Mouse (Mus musculus) 3T3-L1 (cell line): ENCODE measurements at regions not wholly inside any gene's neighbourhood (a gene's known extent, or its start where the extent isn't known, plus 50 kb on each side); places are given as distances from the start of the nearest gene placed in this dataset.
A peak's percentile ranks its signal among the peaks of the same experiment; 100 is the strongest.

Source experiments
- DNase-seq: peaks from one replicate; pipeline ENCODE4 v3.0.0-alpha.2; 2015; ENCODE audit warnings: low read depth, low spot score

DNA sequence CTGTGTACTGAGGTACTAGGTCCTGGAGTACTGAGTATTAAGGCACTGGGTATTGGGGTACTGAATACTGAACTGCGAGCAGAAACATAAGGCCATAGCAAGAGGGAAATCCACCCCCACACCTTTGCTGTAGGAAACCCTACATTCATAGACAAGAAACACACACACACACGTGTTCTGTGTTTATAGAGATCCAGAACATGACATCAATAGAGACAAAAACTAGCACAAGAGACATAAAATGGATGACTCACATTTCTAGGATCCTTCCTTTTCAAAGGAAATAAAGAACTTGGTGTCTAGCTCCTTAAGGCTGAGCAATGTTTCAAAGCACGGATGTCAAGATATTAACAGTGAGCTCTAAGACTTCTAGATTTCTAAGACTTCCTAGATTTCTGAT lies 49.9 kb upstream of the Nepro start:
- no peak for DNase-seq

DNA sequence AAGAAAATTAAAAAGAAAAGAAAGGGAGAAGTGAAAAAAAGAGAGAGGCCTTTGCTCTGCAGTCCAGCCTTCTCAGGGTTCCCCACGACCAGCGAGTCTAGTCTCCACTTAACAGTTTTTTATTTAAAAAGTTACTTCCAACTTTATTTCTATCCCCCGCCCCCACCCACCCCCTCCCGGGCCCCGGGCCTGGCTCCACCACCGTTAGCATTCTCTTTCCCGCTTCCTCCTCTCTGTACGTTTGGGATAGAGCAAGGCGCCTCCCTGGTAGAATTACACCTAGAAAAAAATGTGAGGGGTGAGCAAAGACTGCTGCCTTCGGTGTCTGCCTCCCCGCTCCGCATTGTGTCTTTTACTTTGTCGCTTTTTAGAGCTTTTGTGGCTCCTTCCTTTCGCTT lies 51.7 kb upstream of the Nepro start:
- DNase-seq, result no peak

DNA sequence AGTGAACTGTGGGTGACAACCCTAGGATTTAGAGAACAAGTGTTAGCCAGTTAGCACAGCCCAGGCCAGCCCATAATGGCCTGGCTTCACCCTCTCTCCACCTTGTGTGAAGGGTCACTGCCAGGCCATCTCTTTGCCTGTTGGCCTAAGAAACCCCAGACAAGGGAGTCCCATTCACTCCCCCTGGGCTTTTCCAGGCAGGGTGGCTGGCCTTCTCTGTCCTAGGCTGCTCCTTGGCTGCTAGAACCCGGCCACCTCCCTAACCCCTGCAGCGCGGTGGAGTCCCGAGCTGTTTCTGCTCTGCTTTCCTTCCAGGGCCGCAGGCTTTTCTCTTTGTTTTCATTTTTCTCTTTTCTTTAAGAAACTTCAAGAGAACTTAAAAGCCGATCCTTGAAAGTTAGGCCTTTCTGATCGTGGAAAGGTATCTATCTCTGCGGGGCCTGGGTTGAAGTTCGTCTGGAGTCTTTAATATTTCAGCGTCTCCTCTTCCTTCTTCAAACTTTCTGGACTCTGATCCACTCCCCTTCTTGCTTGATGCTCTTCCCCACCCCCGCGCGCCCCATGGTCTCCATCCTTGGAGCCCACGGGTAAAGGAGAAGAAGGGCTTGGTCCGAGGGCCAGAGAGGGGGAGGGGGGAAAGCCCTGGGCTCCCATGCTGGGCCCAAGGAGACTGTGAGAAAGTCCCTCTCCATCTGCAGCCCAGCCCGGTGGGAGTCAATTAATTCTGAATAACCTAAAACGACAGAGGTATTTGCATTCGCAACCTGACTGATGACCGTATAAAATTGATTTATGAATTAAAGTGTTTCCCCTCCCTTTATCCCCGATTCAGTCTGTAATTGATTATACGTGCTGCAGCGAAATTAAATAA lies 52.3 kb upstream of the Nepro start:
- DNase-seq, result no peak

DNA sequence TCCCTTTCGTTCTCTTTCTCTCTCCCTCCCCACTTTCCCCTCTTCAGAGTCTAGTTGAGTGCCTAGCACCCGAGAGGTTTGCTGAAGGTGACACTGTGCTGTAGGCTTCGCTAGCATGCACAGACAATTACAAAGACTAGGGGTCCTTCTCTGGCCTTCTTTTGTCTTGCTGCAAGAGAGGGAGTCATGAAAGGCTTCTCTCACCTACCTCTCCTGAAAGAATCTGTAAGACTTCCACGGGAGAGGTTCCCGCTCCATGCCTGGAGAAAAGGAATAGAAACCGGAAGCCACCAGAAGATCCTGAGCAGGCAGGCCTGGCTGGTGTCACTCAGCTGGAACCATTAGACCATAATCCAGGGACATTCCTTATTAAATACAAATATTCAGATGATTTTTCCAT lies 56.0 kb upstream of the Nepro start:
- no peak for DNase-seq

DNA sequence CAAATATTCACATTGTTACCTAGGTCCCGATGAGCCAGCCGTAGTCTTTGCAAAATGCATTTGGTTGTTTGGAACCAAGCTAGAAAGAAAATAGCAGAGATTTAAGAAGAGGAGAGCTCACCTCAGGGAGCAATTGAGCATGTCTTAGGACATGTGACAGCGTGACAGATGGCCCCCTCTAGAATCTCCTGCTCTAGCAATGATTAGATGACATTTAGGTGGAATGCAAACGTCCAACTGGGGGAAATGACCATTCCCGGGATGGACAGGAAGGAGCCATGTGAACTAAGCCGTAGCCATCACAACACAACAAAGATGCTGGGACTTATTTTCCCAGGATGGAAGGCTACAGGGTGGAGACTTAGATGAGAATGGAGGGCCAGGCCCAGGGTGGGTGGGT lies 57.0 kb upstream of the Nepro start:
- DNase-seq, result no peak

DNA sequence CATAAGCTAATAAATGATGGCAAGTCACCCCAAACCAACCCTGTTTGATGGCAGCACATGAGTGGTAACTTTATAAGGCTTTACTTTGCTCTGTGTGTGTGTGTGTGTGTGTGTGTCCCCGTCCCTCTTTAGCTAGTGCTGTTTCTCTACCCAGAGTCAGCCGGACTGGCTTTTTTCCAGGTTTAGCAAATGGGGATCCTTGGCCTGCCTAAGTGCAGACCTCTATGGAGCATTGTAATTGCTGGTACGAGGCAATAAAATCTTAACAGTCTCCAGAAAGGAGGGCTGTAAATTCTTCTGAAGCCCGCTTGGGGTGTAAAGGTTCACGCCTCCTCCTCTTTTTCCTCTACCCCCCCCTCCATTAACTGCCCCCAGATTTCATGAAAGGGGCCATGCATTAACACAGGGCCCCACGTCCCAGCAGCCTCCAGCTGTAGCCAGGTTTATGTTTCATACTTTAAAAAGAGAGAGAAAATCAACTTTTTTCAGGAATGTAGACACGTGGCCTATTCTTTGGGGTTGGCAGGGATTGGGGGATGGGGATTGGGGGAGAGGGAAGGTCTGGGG lies 57.6 kb upstream of the Nepro start:
- DNase-seq, result no peak

DNA sequence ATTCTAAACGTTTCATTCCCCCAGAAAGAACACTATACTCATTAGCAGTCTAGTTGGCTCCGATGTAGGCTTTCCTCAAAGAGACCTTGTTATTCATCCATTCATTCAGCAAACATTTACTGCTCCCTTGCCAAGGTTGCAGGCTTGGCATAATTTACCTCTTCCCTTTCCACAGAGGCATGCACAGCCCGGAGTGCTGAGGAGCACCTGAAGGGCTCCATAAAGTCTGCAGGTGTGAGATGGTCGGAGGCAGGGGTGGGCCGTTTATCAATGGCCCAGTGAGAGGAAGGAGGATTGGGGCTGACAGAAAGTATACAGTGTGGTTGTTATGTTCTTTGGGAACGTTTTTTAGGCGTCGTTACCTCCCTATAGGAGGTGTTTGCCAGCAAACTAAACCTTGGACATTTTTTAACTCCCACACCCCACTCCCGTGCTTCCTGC lies 58.6 kb upstream of the Nepro start:
- no peak for DNase-seq

DNA sequence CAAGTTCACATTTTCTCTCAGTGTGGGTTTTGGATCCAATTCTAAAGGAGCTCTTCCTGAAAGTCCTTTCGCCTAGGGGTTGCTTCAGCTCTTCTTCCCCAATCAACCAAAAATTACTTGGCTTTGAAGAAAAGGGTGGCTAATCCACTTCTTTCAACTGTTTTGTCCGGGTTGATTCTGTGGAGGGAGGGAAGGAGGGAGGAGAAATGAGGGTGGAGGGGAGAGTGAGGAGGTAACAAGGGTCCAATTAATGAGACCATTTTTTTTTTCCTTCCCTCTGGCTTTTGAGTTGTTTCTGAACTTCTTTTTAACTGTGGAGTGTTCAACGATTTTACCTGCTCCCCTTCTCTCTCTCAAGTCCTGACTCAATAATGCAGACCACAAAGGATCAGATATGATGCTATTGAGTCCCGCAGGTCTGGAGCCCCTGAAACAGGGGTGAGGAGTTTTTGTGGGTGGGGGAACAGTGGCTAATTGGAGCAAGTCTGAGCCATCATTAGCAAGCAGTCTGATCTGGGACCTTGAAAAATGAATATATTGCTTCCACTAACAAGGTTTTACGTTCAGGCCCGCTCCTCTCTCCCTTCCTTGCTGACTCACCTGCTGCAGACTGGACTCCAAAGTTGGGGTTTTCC lies 61.0 kb upstream of the Nepro start:
- DNase-seq, result no peak

DNA sequence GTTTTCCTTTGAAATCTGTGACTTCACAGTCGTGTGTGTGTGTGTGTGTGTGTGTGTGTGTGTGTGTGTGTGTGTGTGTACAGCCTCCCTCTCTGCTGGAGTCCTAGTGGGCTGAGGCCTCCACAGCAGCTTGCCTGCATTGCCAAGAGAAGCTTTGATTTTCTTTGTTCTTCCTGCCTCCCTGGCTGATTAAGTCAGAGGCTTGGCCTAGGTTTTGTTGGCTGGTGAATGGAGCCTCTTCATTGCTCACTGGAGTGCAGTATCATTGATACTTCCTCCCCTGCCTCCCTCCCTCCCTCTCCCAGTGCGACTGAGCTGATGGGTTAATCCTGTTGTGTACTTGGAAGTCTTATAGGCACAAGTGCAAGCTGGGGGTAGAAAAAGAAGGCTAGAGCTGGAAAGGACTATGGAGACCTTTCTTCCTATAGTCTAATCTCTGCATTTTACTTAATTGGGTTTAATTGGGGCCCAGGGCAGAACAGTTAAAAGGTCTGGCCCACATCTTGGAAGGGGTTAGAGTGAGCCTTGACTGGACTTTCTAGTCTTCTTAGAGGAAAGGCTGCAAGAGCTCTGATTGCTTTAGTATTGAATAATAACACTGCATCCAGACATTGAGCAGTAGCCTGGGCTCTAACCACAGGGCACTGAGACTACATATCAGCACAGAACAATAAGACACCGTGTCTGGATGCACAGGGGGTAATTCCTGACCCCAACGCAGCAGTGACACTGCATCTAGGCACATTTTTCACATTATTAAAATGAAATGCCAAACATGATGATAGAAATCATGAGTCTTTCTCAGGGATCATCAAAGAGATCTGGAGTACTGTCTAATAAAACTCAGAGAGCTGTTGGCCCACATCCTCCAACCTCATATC lies 62.9 kb upstream of the Nepro start:
- no peak for DNase-seq

DNA sequence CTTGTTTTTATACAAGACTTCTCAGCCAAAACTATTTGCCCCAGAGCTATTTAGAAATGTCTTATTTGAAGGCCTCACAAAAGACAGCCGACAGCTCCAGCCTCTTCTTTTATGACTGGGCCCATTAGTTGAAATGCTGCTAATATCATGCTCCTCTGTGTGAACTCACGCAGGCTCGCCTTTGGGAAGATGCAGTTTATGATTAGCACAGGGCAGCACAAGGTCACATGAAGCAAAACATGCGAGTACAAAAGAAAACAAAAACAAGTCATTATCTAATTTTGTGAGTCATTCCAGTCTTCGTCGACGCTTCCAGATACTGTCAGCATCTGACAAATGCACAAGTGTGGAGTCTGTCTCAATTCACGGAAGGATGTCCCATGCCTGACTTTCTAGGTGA lies 65.8 kb upstream of the Nepro start:
- no peak for DNase-seq

DNA sequence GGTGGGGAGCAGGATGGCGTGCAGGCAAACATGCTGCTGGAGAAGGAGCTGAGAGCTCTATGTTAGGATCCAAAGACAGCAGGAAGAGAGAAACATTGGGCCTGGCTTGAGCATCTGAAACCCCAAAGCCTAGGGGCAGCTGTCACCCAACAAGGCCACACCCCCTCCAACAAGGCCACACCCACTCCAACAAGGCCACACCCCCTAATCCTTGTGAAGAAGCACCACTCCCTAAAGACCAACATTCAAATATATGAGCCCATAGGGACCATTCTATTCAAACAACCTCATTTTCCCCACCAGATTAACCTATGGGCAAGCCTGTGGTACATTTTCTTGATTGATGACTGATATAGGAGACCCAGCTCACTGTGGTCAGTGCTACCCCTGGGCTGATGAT lies 67.9 kb upstream of the Nepro start:
- no peak for DNase-seq

DNA sequence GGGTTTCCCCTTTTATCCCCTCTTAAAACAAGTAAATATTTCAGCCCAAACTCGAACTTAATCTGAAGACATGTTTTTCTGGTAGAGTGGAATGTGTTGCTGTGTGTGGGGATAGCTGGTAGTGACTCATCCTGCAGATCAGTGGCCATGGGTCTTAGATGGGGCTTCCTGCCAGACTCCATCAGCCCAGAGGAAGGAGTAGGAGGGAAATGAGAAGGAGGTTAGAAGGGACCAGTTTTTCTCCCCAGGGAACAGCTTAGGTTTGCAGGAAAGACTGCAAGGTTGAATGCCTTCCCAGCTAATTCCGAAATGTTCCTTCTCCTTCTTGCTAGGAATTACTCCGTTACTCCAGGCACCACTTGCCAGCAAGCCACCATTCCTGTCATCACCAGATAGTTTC lies 68.8 kb upstream of the Nepro start:
- DNase-seq, result peak; percentile 83

DNA sequence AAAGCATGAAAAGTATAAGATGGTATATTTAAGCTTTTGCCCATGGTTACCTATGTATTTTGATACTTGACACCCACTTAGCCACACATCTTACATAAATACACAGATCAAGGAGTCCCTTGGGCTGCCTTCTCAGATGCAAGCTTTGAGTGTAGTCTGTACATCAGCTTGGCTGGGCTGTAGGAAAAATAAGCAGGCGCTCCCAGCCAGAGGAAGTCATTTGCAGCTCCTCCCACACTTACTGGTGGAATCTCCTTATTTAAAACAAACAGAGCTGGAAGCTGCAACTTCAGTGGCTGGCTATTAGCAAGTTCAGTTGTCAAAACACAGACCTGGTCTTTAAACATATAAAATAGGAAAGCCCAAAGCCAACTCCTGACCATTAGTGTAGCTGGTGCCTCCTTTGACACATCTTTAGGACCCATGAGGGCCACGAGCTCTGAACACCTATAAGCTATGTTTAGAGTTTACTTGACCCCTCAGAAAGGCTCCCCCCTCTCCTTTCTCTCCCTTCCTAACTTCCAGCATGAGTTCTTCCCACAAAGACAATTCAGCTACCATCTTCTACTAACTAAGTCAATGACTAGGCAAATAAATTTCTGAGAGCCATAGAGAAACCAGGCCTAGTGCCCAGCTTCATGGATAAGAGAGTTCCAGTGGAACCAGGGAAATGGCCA lies 75.4 kb upstream of the Nepro start:
- no peak for DNase-seq

DNA sequence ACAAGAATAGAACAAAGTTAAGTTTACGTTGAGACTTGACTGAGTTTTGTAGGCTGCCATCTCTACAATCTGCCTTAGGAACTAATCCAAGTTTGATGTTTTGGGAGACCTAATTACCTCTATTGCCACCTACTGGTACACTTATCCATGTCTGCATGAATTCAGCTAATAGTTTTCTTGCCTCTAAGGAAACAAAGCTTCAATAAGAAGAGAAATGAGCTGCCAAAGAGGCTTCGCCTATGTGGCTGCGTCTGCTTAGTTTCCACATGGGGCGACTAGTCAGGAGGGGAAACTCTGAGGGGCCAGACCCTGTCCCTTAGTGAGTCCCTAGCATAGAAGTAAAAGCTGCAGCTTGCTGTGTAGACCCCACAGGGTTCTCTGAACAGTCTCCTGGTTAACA lies 80.1 kb upstream of the Nepro start:
- peak; percentile 79 for DNase-seq

DNA sequence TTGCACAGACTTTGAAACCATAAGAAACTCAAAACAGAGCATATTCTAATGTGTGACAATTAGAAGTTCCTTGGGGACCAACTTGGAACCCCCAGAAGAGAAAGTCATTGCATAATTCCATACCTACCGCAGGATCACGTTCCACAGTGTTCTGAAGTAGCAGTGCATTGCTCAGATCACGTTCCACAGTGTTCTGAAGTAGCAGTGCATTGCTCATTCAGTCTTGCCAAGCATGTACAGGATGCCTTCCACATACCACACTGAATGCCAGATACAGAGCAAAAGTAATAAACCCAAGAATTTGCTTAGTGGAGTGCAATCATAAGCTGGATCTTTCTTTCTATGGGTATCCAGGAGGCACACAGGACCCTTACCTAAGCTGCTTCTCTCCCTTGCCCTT lies 78.4 kb upstream of the Boc start:
- no peak for DNase-seq

DNA sequence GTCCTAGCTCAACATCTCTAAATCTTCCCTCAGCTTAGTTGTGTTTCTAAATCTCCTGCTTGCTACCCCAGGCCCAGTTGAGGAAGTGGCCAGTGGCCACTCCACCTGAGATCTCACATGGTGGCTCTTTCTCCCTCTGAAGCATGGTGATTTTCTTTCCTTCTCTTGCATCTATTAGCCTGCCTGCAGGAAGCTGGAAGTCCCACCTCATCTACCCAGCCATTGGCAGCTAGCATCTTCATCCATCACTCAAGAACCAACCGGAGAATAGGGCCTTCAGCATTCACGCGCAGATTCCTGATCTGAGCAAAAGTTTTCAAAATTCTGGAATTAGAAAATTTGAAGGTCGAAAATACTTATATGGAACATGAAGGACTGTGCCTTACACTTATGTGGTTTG lies 75.8 kb upstream of the Boc start:
- DNase-seq, result no peak

DNA sequence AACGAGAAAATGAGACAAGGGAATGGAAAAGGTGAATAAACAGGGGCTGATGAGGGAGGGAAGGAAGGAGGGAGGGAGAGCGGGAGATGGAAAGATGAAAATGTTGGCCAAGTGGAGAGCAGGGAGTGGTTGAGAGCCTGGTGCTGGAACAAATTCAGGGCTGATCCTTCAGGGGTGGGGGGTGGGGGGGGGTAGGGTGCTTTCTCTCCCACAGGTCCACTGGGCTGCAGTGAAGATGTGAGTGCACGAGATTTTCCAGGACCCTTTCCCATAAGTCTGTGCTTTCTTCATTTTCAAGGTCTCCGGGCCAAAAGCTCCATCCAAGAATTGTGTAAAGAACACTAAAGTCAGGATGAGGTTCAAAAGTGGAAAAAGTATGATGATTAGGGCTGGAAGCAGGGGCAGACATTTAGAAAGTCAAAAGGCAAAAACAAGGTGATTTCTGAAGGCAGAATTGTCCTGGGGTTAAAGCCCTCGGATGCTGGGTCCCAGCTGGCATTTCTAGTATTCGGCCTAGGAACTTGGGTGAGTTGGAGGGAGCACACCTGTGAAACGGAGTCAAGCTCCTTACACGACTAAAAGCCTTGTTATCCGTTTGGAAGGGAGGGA lies 74.5 kb upstream of the Boc start:
- DNase-seq, result no peak

DNA sequence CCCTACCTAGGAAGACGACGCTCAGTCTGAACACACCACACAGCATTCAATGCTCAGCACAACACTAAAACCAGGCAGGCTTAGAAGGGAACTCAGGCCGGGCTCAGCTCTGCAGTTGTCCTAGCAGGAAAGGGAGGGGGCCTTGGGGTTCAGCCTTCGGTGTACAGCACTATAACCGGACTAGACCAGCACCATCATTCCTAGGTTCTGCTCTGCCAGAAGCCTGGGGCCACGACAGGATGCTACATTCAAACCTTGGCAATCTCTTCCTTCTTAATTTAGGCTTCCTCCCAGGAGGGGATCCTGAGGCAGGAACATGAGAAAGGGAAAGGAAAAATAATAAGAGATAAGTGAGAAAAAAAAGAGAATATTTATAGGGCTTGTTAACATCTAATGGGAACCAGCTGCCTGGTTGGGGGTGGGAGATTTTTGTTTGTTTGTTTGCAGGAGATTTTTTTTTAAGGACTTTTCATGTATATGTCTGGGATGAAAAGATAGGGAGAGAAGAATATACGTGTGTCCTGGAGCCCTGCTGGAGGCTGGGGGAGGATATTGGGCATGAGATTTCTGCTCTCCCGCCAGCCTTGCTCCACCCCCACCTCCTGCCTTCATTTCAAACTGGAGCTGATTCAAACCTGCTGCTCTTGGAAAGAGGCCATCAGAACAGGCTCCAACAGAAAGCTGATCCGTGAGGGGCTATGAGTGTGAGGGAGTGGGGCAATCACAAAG lies 73.8 kb upstream of the Boc start:
- peak; percentile 72 for DNase-seq

DNA sequence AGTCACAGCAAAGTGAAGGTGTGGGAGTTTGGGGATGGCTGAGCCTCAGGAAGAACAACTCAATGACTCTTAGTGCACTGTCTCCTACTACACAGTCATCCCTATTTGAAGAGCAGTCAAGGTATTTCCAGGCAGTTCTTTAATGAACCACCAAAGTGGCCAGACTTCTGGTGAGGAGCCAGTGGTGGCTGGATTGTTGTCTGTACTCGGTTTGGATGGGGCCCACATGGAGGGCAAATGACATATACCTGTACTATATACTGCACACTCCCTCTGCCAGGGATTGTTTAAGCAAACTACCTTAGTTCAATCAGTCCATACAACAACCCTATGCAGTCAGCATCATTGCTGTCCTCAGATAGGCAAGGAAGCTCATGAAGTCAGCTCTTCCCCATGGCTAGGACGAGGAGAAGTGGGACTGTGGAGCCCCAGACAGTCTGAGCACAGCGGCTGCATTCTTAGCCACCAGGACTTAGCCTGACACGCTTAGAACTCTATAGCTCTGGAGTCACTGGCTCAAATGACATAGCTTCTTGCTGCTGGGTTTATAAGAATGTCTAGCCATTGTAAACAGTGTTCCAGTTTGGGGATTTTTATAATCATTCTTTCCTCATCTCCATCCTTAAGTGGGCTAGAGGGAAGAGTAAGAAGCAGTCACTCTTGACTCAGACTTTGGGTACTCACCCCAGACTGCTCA lies 72.8 kb upstream of the Boc start:
- no peak for DNase-seq

DNA sequence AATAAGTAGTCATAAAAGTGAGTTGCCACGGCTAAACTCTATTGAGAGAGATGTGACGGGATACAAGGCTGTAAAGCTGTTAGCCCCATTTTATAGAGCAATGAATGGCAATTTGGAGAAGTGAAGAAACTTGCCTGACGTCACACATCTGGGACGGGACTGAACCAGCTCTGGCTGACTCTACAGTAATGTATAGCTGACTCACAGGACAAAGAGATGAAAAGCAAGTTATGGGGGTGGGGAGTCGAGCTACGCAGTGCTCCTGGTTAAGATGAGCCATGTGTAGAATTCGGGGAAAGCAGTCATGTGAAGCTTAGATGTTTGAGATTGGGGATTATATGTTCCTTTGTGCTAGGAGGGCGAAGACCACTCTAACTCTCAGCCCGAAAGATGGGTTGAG lies 72.2 kb upstream of the Boc start:
- DNase-seq, result no peak
